Mouse (Mus musculus): Measurements from ENCODE around the gene Cyb5d2.
"Not testable (repeated sequence)": the region's sequence is repeated elsewhere in the genome, so short reads cannot be mapped to it uniquely, and the experiment has no call there.

The Cyb5d2 gene

DNA sequence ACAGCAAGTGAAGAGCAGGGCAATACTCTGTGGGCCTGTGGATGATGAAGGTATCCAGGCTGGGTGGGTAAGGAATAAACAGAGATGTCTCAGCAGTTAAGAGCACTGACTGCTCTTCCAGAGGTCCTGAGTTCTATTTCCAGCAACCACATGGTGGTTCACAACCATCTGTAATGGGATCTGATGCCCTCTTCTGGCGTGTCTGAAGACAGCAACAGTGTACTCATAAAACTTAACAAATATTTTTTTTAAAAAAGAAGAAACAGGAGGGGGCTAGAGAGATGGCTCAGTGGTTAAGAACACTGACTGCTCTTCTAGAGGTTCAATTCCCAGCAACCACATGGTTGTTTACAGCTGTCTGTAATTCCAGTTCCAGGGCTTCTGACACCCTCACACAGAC lies 23.3 kb downstream of the Cyb5d2 start:
- not testable (repeated sequence) for DNase-seq (ENCODE audit: low read depth, low spot score)

- no peak for DNase-seq (ENCODE audit: low read depth, low spot score)
These were observed 24.5 kb downstream of the Cyb5d2 start for GRCm38 (mm10) chr11:72771461-72771860.

GRCm38 (mm10) chr11:72770816-72771215 lies 25.1 kb downstream of the Cyb5d2 start:
- DNase-seq (ENCODE audit: low read depth, low spot score) = no peak

- DNase-seq (ENCODE audit: low read depth, low spot score) = no peak
These were observed 25.6 kb downstream of the Cyb5d2 start for GRCm38 (mm10) chr11:72770324-72770723.

DNA sequence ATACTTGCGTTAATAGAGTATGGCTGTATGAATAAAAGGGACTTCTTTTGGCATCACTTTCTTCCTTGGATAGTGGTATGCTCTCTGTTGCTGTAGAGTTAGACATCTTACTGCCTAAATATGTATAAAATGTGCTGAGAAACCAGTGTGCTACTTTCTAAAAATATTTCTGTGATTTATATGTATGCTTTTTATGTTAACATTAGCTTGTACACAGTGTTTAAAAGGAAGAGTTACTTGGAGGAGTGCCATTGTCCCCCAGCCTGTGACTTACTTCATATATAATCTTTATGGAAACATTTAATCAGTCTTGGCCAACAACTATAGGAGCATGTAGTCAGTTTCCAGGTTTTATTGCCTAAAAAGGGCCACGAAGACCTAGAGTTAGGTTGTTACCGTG lies 26.9 kb downstream of the Cyb5d2 start:
- no peak for DNase-seq (ENCODE audit: low read depth, low spot score)

- no peak for DNase-seq (ENCODE audit: low read depth, low spot score)
These were observed 28.2 kb downstream of the Cyb5d2 start for GRCm38 (mm10) chr11:72767716-72768115.

GRCm38 (mm10) chr11:72764270-72764669 lies 31.7 kb downstream of the Cyb5d2 start:
- DNase-seq (ENCODE audit: low read depth, low spot score) = no peak

DNA sequence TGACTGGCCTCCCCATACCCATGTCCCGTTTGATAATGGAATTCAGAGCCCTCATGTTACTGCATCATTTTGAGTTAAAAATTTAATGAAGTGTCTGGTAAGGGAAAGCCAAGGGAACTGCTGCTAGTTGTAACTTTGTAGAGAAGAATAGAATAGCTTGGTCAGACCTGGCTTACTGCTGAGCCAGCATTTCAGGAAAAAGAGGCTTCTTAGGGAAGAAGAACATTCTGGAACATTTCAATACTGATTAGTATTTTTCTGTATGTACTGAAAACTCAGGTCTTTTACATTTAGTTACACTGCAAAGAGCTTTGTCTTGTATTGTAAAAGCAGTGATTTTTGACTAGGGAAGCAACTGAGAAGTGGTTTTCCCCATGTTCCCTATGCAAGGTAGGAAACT lies 35.2 kb downstream of the Cyb5d2 start:
- DNase-seq (ENCODE audit: low read depth, low spot score) = no peak

DNA sequence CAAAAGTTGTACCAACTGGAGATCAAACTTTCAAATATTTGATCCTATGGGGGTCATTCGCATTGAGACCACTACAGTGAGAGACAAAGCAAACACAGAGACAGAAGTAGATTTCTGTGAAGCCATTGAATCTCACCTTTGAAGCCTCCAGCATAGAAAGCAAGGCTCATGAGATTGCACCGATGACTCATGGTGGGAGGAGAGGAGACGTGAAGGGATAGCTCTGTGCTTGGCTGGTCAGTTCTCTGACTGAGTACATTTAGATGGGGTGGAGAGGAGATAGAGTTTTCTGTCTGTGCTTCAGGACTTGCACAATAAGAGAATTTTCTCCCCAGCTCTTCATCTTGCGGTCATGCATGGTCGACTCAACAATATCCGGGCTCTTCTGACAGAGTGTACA lies 36.4 kb downstream of the Cyb5d2 start:
- no peak for DNase-seq (ENCODE audit: low read depth, low spot score)

GRCm38 (mm10) chr11:72758316-72758715 lies 37.6 kb downstream of the Cyb5d2 start:
- no peak for DNase-seq (ENCODE audit: low read depth, low spot score)

- no peak for DNase-seq (ENCODE audit: low read depth, low spot score)
These were observed 44.0 kb downstream of the Cyb5d2 start for GRCm38 (mm10) chr11:72751956-72752355.

- DNase-seq (ENCODE audit: low read depth, low spot score) = no peak
These were observed 56.9 kb downstream of the Cyb5d2 start for GRCm38 (mm10) chr11:72739048-72739447.

- DNase-seq (ENCODE audit: low read depth, low spot score) = peak; percentile 63
These were observed 58.4 kb downstream of the Cyb5d2 start for GRCm38 (mm10) chr11:72737517-72737916.

DNA sequence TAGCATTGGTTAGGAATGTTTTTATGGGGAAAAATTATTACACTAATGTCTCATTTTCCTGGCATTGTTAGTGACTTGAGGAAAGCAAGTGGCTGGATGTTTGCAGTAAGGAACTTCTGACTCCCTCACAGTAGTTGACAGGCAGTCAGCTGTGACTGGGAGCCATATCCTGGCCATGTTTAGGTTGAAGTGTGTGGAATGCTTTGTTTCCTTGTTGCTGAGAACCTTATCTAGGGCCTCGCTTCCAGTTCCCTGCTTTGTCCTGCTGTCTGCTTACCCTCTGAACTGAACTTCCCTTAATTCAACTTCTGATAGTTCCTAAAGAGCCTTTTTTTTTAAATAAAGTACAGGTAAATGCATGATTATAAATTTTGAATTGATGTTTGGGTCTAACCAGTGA lies 59.6 kb downstream of the Cyb5d2 start:
- no peak for DNase-seq (ENCODE audit: low read depth, low spot score)

DNA sequence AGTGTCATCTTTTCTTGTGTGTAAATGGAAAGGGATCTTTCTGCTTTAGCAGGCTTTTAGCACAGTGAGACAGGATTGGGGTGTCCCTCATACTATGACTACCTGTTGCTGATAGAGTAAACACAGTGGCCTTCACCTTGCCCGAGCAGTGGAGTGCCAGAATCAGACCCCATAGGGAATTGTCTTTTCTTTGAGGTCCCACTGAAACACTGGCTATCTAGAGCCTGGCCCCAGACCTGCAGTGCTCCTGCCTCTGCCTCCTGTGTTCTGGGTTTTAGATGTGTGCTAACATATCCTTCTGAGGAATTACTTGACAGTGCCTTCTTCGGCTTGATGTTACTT lies 60.5 kb downstream of the Cyb5d2 start:
- no peak for DNase-seq (ENCODE audit: low read depth, low spot score)

DNA sequence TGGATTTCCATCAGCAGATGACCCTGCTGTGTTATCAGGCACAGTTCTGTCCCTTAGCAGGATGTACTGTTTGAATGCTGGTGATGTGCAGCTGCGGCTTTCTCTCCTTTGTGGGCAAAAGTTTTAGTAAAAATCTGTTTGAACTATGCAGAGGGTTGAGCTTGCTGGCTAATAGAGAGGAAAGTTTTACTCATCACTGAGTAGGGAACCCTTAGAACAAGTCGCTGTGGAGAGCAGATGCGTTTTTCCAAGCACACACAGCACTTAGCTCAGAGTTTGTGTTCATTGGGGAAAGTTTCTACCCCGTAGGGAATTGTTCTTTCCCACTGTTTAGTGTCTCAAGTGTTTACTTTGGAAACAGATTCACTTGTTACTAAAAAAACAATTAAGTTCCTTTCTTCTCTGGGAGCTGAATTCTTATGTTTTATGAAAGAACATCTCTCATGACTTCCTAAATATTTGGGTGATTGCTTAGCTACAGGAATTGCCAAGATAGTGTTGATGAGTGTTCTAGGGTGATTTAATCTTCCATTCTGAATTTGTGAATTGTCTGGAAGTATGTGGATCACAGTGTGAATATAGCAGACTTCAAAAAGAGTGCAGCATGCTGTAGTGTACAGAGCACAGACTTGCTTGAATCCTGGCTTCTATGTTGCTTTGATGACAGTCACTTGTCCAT lies 61.0 kb downstream of the Cyb5d2 start:
- DNase-seq (ENCODE audit: low read depth, low spot score) = no peak

- no peak for DNase-seq (ENCODE audit: low read depth, low spot score)
These were observed 62.2 kb downstream of the Cyb5d2 start for GRCm38 (mm10) chr11:72733736-72734135.
